Mouse (Mus musculus) cerebellum, adult 2 months (tissue): Measurements from ENCODE around the gene Egfl8.

Source experiments
- CTCF ChIP-seq: fragments of 200-500 bp; IDR thresholded peaks from 2 replicates; pipeline ENCODE4 v1.5.1; 2011; ENCODE audit warnings: low read depth, mild to moderate bottlenecking, control low read depth, low read length, moderate library complexity, borderline replicate concordance; ENCODE audit not compliant: insufficient read depth
- POLR2A ChIP-seq: fragments of 200-500 bp; IDR thresholded peaks from 2 replicates; pipeline ENCODE4 v1.6.1; 2011; ENCODE audit warnings: low read length, control low read depth, borderline replicate concordance; ENCODE audit not compliant: insufficient read depth

DNA sequence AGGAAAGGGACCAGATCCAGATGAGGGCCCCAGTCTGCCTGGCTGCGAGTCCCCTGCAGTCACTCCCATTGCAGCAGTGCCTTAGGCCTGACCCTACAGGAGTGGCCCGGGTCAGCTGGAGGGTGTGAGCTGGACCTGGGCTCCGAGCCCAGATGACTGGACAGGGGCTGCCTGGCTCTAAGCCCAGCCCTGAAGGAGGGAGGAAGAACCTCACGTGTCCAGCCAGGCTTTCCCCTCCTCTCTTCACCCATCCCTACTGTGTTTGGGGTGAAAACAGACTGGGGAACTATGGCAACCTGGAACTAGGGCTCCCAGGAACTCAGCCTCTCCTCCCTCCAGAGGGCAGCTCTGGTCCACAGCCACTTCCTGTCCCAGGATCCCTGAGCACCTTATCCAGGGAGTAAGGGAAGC, 39.8 kb upstream of the Egfl8 start:
- TF ChIP-seq CTCF (no peak; the same call in 1 of the 2 replicates), POLR2A (no peak)
